Mouse (Mus musculus) bone marrow, adult 2 months (tissue): ENCODE data around the gene Epha4.

ENCODE experiments used
- CTCF ChIP-seq: fragments of 200-500 bp; IDR thresholded peaks from 2 replicates; pipeline ENCODE4 v1.5.1; 2011; ENCODE audit warnings: low read length, control low read depth; ENCODE audit not compliant: control insufficient read depth, insufficient read depth
- POLR2A ChIP-seq: fragments of 200-500 bp; IDR thresholded peaks from 2 replicates; pipeline ENCODE4 v1.6.1; 2011; ENCODE audit warnings: low read depth, mild to moderate bottlenecking, control low read depth, low read length, borderline replicate concordance; ENCODE audit not compliant: control insufficient read depth

DNA sequence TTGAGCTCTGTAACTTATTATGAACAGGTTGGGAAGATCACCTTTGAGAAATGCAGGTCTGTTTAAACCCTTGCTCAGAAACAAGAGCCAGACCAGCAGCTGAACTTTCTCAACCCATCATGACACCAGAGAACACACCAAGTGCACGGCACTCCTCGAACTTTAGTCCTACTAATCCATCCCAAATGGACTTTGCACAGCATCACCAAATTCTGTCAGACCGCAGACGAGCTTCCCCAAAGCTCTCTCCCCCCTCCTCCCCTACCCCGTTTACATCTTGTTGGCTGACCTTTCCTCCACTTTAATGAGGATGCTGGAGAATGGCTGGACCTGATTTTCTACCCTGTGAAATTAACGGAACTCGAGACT lies 19.1 kb downstream of the Epha4 start:
- no peak for TF ChIP-seq CTCF
- TF ChIP-seq POLR2A, result no peak
